Mouse (Mus musculus) heart, adult 2 months (tissue): ENCODE data around the gene Tdrd6.

Experiments used
- CTCF ChIP-seq: fragments of 200-600 bp; IDR thresholded peaks from 2 replicates; pipeline ENCODE4 v1.8.1; 2022; ENCODE audit warnings: antibody characterized with exemption, mild to moderate bottlenecking, moderate library complexity
- EP300 ChIP-seq: fragments of 200-500 bp; IDR thresholded peaks from 2 replicates; pipeline ENCODE4 v1.6.1; 2011; ENCODE audit warnings: low read depth, low read length, control low read depth; ENCODE audit not compliant: insufficient read depth
- POLR2A ChIP-seq: fragments of 200-500 bp; IDR thresholded peaks from 2 replicates; pipeline ENCODE4 v1.6.1; 2011; ENCODE audit warnings: mild to moderate bottlenecking, low read depth, low read length, control low read depth; ENCODE audit not compliant: insufficient read depth

DNA sequence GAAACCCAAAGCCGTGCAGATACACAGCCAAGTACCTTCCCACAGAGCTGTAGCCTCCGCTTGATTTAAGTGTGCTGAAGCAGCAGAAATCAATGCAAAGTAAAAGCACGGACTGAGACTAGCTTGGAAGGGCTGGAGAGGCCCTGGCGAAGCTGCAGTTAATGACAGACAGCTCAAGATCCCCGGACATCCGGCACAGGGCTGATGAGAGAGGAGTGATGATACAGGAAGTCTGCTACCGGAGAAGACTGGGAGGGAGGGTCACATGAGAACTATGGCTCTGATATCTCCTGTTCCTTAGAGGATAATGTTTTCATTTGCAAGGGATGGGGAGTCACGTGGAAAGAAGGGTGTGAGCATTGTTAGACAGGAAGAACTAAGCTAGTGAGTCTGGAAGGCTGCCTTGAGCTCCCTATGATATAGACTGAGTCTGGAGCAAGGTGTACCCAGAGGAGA is 49.1 kb downstream of the Tdrd6 start:
- TF ChIP-seq CTCF, result no peak
- TF ChIP-seq POLR2A, result no peak
- no peak for TF ChIP-seq EP300
